Mouse (Mus musculus) T-helper 2 cell (primary cell): Measurements from ENCODE around the gene Prmt1.

ENCODE experiments used
- in situ Hi-C: fragments of 300-600 bp; cut with MboI, MseI; formaldehyde crosslinking; loops from one replicate; pipeline ENCODE4 v1.15.1; 2025; ENCODE audit warnings: high pct_unique_total_duplicates

The Prmt1 gene

DNA sequence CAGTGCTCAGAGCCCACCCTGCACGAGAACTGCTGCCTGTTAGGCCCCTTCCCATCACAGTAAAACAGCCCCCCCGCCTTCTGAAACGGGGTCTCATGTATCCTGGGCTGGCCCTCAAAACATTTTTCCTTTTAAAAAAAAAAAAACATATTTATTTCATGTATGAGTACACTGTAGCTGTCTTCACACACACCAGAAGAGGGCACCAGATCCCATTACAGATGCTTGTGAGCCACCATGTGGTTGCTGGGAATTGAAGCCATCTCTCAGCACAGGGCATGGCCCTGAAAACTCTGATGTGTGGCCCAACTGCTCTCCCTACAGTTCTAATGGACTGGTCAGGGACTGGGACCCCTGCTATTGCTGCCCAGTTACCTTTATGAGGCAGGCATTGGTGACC lies 8.1 kb downstream of the Prmt1 start:
- in situ Hi-C loops: no loop called here

DNA sequence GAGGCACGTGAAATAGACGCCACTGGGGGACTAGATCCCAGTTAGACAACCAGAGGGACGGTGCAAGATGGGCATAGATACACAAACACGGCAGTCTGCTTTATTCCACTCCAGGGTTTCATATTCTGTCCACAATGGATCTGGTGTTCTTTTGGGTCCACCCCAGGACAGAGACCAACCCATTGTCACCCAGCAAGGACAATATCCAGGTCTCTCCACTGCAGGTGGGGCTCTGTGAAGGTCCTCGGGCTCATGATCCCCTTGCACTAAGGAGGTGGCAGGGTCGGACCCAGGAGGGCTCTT lies 11.3 kb downstream of the Prmt1 start:
- in situ Hi-C loops: no loop called here

DNA sequence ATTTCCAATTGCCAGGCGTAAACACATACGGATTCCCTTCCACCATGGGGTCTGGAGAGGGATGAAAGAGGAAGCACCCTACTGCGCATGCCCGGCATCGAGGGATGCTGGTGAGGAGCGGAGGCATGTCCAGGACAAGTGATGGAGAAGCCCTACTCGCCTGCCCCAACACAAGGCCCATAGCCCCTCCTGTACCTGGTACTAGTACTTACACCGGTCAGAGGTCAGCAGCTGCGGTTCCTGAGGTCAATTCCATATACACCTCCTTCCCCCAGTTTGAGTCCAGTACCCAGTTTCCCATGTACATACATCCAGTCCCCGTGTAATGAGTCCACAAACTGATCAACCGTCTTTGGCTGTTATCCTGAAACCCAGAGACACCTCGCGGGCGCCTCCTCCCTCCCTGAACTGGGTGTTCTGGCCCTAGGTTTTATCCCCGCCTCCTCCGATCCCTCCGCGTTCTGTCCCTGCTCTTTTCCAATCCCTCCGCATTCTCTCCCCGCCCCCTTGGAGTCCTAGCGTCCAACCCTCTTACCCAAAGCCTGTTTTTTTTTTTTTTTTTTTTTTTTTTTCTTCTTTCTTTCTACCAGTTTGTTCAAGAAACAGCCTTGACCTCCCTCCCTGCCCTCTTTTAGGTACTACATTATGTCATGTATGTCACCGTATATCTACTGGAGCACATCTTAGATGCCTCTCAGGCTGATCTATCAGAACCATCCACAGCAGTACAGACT lies 11.8 kb downstream of the Prmt1 start, which contains the start of gene Cpt1c:
Gene Cpt1c, minus strand, starts transcription at position 469 of the 734 bp plus-strand sequence.
- in situ Hi-C loops: no loop called here

DNA sequence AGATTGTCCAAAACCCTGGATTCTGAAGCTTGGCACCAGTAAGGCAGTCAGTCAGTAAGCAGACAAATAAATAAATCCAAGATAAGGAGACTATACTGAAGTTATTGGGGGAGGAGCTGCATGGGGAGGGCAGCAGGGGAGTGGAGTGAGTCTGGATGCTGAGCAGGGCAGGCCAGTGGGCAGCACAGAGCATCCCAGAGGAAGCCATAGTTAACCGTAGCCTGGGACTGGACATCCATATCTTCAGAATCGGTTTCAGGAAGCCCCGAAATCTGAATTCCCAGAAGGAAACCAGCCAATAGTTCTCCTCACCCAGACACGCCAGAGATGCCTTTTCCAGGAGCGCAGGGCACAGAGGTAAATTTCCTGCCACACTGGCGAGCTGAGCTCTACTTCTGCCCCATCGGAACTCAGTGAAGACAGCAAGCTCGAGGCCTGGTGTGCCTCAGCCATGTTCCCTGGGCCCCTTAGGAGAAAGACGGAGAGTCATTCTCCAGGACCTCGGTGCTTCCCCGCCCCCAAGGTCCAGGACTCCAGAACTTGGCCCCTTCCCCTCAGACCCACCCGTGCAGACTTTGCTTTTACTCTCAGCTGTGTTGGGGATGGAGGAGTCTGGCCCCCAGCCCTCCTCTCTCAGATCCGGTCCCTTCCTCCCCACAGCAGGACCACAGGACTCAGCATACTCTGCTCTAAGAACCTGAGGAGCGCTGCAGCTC lies 12.8 kb downstream of the Prmt1 start:
- in situ Hi-C loops: no loop called here

DNA sequence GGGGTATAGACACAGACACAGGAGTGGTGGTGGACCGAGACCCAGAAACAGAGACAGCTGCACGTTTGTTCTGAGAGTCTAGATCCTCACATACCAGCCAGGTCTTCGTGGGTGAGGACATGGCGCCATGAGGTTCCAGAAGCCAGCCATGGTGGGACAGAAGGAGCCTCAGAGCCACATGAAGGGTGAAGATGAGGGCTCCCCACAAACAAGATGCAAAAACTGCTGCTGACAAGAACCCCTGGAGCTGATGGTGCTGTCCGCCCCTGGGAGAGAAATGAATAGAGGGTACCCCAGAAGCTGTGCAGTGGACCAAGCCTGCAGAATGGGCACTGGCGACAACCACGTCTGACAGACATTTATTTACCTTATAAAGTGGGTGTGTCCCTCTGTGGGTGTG lies 15.2 kb downstream of the Prmt1 start:
- in situ Hi-C loops: no loop called here

DNA sequence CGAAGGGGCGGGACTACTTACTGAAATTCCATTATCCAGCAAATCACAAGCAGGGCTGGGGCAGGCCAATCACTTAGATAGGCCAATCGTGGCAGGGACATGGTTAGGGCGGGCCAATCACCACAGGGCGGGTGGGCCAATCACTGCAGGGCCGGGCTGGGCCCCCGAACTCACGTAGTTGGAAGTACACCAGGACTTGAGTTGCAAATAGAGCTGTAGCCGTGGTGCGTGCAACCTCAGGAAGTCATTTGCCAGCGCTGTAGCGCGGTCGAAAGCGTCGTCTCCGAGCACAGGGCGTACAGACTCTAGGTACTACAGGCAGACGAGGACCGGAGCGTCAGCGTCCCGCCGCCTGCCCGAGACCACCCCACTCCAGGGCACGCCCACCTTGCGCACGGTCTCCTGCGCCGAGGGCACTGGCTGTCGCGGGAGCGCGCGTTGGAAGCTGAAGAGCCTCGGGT lies 16.1 kb downstream of the Prmt1 start:
- in situ Hi-C loops: no loop called here

DNA sequence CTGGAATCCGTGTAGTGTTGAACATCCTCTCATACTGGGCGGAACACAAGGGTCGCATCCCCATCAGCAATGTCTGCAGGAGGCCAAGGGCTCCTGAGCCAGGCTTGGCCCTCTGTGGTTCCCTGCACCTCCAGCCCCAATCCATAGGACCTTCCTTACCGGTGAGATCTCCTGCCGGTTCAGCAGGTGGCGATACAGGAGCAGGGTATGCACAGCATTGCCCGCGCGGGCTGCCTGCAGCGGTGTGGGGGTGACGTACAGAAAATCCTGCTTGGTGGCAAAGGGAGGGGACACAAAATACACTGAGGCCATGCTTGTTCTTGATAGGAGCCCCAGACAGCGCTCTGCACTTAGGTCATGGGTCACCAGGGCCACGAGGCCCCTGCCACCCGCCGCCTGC lies 19.7 kb downstream of the Prmt1 start:
- in situ Hi-C loops: no loop called here

DNA sequence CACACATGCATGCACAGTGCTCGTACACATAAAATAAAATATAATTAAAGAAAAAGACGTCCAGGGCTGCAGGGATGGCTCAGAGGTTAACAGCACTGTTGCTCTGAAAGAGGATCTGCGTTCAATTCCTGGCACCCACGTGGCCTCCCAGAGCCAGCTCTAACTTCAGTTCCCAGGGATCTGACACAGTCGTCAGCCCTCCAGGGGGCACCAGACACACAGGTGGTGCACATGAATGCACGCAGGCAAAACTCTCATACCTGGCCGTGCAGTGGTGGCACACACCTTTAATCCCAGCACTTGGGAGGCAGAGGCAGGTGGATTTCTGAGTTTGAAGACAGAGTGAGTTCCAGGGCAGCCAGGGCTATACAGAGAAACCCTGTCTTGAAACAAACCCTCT lies 20.4 kb downstream of the Prmt1 start:
- in situ Hi-C loops: no loop called here

DNA sequence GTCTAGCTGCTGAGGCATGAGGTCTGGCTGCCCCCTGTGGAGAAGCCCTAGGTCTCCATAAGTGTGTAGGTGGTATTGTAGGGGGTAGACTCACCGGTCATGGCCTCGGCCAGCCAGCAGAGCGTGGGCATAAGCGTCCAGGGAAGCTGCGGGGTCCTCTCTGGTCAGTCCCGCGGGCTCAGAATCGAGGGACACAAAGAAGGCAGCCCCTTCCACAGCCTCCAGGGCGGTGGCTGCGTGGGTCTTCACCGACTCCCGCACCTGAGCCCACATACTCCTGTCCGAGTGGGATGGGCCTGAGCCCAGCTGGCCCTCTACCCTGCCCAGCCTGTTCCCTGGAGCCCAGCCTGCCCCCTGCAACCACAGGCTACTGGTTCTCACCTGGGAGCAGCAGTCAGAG lies 21.4 kb downstream of the Prmt1 start:
- in situ Hi-C loops: no loop called here

DNA sequence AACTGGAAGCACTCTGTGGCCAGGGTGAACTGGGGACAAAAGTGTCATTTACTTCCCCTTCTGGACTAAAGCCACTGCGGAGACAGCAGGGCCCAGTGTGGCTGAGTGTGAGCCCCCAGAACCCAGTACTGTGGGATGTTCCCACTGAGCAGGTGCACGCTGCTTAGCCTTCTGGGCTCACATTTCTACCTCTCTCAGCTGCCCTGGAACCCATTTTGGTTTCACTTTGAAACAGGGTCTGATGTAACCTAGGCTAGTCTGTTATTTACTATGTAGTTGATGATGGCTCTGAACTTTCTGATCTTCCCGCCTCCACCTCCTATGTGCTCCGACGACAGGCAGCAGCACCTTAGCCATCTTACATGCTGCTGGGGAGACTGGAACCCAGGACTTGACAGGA lies 23.5 kb downstream of the Prmt1 start:
- in situ Hi-C loops: no loop called here

DNA sequence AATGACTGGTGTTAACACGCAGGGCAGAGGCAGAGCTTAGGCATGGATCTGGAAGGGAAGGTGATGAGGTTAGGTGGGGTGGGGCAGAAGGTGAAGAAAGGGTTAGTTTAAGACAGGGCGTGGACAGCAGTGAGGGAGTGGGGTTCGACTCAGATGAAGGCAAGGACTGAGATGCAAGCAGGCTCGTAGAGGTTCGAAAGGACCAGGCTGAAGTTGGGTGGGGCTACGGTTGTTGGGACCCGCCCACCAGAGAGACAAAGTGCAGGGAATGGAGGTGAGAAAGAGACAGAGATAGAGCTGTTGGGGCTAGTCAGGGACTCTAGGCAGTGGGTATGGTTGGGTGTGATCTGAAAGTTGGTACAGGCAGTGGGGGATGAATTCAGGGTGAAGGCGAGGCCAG lies 24.0 kb downstream of the Prmt1 start:
- in situ Hi-C loops: no loop called here

DNA sequence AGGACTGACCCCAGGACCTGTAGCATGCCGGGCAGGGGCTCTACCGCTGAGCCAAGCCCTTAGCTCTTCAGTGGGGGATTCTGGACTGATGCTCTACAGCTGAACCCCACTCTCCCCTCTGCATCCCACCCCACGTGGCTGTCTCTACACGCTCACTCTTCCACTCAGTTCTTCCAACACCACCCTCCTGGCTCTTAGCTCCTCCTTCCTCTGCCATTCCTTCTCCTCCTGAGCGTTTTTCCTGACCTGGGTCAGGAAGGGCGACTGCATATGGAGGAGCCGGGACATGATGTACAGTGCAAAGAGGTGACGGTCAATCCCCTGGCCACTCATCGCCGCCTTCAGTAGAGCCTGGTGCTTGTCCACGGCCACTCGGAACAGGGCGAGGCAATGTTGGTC lies 25.9 kb downstream of the Prmt1 start:
- in situ Hi-C loops: no loop called here

DNA sequence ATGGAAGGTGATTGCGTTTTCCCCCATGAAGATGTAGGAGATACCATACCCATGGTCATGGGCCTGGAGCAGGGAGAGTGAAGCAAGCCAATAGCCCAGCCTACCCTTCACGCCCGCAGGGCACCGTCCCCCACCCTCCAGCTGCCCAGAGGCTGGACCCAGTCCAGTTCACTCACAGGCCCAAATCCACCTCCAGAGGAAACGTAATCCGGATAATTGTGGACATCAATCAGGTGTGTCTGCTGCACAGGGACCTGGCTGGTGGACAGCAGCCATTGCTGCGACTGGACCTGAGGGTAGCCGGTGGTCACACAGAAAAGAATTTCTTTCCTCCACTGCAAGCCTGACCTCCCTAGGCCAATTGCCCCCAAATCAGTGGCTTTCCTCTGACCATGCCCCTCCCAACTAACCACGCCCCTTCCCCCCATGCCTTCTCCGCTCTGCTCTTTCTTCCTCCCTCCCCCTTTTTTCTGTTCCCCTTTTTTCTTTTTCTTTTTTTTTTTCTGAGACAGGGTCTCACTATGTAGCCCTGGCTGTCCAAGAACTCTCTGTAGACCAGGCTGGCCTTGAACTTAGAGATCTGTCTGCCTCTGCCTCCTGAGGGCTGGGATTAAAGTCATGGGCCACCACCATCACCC lies 26.4 kb downstream of the Prmt1 start:
- in situ Hi-C loops: loop anchor here (5.0 to 10.0 kb wide), 2 partner anchors 43 to 235 kb away; no protein-coding TSS in a partner anchor

DNA sequence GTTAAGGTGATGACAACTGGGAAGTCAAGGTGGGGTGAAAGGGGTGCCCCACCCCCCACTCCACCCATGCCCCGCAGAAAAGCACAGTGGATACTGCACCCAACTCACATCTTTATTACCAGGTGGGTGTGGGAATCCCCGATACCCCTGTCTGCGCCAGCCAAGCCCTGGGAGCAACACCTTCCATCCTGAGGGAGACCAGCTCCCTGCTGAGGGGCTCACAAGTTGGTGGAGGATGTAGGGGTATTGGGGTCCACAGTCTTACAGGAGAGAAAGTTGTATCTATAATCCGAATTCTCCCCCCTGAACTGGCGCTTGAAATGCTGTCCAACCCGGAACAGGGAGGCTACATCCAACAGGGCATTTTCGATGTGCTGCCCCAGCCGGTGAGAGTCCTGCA lies 27.1 kb downstream of the Prmt1 start:
- in situ Hi-C loops: loop anchor here (5.0 to 10.0 kb wide), 2 partner anchors 42 to 234 kb away; no protein-coding TSS in a partner anchor

DNA sequence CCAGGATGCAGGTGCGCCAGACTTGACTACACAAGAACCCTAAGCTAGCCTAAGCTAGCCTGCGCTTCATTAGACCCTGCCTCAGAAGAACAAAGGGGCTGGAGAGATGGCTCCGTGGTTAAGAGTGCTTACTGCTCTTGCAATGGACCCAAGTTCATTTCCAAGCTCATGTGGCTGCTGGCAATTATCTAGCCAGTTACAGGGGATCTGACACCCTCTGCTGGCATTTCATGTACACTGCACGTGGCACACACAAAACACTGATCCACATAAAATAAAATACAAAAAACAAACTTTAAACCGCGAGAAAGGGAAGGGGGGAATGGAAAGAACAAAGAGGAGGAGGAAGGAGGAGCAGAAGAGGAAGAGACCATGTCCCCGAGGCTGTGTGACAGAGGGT lies 28.2 kb downstream of the Prmt1 start:
- in situ Hi-C loops: loop anchor here (5.0 to 10.0 kb wide), 2 partner anchors 41 to 233 kb away; no protein-coding TSS in a partner anchor

DNA sequence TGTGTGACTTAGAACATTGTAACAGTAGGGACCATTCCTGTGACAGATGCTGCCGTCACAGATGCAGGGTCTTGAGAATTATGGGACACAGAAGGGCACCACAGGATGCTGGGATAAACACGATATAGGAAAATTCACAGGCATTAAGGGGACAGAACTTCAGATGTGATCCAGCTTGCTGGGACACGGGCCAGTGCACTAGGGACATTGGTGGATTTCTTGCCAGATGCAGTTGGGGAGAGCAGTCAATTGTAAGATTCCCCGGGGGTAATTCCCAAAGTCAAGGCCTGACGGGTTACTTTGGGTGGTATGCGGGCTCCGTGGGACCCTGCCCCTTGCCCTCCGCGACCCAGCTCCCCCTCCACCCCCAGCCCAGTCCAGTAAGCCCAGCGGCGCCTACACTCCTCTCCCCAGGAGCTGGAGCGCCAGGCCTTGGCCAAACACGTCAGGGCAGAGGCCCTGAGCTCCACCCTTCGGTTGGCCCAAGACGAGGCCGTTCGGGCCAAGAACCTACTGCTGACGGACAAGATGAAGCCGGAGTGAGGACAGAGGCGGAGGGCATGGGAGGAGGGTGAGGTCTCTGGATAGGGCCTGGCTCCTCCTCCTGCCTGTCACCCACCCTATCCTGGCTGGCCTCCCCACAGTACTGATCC lies 29.1 kb downstream of the Prmt1 start:
- in situ Hi-C loops: loop anchor here (5.0 to 10.0 kb wide), 2 partner anchors 40 to 233 kb away; no protein-coding TSS in a partner anchor

DNA sequence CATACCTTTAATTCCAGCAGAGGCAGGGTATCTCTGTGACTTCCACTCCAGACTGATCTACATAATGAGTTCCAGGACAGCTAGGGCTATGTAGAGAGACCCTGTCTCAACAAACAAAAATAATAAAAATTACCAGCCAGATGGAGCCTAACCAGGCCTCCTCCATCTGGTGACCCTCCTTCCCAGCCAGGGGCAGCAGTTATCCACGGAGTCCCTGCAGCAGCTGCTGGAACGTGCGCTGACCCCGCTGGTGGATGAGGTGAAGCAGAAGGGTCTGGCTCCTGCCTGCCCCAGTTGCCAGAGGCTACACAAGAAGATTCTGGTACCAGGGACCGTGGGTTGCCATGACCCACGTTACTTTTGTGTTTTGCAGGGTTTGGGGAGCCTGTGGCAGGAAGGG lies 30.1 kb downstream of the Prmt1 start:
- in situ Hi-C loops: loop anchor here (5.0 to 10.0 kb wide), 2 partner anchors 39 to 231 kb away; no protein-coding TSS in a partner anchor

DNA sequence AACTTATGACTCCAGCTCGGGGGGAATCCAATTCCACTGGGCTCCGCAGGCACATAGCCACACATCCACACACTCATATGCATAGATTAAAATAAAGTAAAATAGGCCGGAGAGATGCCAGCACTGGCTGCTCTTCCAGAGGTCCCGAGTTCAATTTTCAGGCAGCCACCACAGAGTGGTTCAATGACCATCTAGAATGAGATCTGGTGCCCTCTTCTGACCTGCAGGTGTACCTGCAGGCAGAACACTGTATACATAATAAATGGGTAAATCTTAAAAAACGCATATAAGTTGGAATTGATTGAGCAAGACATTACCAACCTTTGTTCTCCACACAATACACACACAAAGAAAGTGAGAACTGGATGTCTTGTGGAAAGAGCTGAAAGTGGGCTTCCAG lies 30.7 kb downstream of the Prmt1 start:
- in situ Hi-C loops: loop anchor here (5.0 to 10.0 kb wide), 2 partner anchors 38 to 231 kb away; no protein-coding TSS in a partner anchor

DNA sequence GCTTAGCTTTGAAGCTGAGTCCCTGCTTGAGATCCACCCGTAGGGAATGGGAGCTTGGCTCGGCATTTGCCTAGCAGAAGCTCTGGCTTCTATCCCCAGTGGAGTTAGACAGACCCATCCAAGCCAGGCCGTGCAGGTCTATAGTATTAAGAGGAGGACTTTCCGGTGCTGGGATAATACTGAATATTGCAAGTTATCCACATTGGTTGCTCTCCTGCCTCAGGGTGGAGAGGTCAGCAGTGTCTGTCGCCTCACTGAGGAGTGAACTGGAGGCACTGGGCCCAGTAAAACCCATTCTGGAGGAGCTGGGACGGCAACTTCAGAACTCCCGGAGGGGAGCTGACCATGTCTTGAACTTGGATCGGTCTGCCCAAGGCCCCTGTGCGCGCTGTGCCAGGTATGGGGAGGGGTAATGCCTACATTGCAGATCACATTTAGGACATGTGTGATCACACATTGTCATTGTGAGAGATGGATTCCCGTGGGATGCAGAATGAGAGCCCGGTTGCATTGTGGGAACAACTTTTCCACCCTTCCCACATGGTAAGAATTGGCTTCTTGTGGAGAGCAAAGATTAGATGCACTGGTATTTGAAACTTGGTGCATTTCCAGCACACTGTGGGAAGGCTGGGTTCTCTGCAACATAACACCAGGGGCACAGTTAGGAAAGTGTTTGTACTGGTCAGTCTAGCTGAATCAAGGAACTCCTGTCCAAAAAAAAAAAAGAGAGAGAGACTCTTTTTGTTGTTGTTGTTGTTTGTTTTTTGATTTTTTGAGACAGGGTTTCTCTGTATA lies 32.1 kb downstream of the Prmt1 start:
- in situ Hi-C loops: loop anchor here (10.0 kb wide), 1 partner anchor 229 kb away; no protein-coding TSS in a partner anchor

DNA sequence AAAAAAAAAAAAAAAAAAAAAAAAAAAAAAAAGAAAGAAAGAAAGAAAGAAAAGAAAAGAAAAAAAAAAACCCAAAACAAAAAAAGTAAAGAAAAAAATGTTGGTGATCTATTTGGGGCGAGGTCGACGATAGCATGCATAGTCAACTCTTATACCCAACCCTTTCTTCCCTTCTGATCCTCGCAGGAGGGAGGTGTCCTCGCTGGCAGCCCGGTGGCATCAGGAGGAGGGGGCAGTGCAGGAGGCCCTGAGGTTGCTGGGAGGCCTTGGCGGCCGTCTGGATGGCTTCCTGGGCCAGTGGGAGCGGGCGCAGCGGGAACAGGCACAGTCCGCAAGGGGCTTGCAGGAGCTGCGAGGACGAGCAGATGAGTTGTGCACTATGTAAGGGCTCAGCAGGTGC lies 32.8 kb downstream of the Prmt1 start:
- in situ Hi-C loops: loop anchor here (10.0 kb wide), 1 partner anchor 229 kb away; no protein-coding TSS in a partner anchor
